Mouse (Mus musculus): ENCODE data around the gene Yy1. TPM values are rescaled to one million over a fixed set of nuclear protein-coding genes. Genes with fewer than 3 reads are reported as not detected.

The Yy1 gene
- polyA plus RNA-seq, 1 experiment, result 37.8 TPM

- no peak for TF ChIP-seq CTCF (IDR thresholded peaks at IDR 0.05; ENCODE audit: borderline replicate concordance, control insufficient read depth, extremely low read depth, insufficient read depth, low read length, poor library complexity)
- TF ChIP-seq POLR2A (IDR thresholded peaks at IDR 0.05; ENCODE audit: control insufficient read depth, extremely low read depth, insufficient read depth, low read length, poor library complexity), result no peak
- no peak for DNase-seq
- WGBS, result 87% methylated on average over 3 of the region's 3 CpGs
- H3K4me1 ChIP-seq (replicated peaks; ENCODE audit: control insufficient read depth, insufficient read depth, low read length), result peaks cover 25% of the 10 kb centered on the region
- H3K4me3 ChIP-seq (ENCODE audit: control insufficient read depth, insufficient read depth, low read length), result no peak overlapping the region
- H3K27ac ChIP-seq (ENCODE audit: control insufficient read depth, insufficient read depth, low read length), result no peak overlapping the region
- H3K27me3 ChIP-seq (ENCODE audit: control insufficient read depth, insufficient read depth, low read length), result no peaks in the 10 kb centered on the region
- H3K36me3 ChIP-seq (ENCODE audit: control insufficient read depth, insufficient read depth, low read length), result no peaks in the 10 kb centered on the region
Measured at GRCm38 (mm10) chr12:108834337-108834736, 41.6 kb downstream of the Yy1 start.

GRCm38 (mm10) chr12:108834786-108835185 is 42.0 kb downstream of the Yy1 start:
- no peak for DNase-seq
- H3K27ac ChIP-seq (ENCODE audit: control insufficient read depth, insufficient read depth, low read length), result no peak overlapping the region
- H3K36me3 ChIP-seq (ENCODE audit: control insufficient read depth, insufficient read depth, low read length), result no peaks in the 10 kb centered on the region
- TF ChIP-seq POLR2A (IDR thresholded peaks at IDR 0.05; ENCODE audit: control insufficient read depth, extremely low read depth, insufficient read depth, low read length, poor library complexity), result no peak
- TF ChIP-seq CTCF (IDR thresholded peaks at IDR 0.05; ENCODE audit: borderline replicate concordance, control insufficient read depth, extremely low read depth, insufficient read depth, low read length, poor library complexity), result no peak
- peak overlapping the region; percentile 76; the same call in 1 of the 2 replicates for H3K4me3 ChIP-seq (ENCODE audit: control insufficient read depth, insufficient read depth, low read length)
- peaks cover 25% of the 10 kb centered on the region for H3K4me1 ChIP-seq (replicated peaks; ENCODE audit: control insufficient read depth, insufficient read depth, low read length)
- WGBS, result 81% methylated on average over 5 of the region's 5 CpGs
- H3K27me3 ChIP-seq (ENCODE audit: control insufficient read depth, insufficient read depth, low read length), result no peaks in the 10 kb centered on the region

- H3K27ac ChIP-seq (ENCODE audit: control insufficient read depth, insufficient read depth, low read length), result no peak overlapping the region
- H3K4me3 ChIP-seq (ENCODE audit: control insufficient read depth, insufficient read depth, low read length), result peak overlapping the region; percentile 76
- H3K4me1 ChIP-seq (replicated peaks; ENCODE audit: control insufficient read depth, insufficient read depth, low read length), result peaks cover 25% of the 10 kb centered on the region
- H3K36me3 ChIP-seq (ENCODE audit: control insufficient read depth, insufficient read depth, low read length), result no peaks in the 10 kb centered on the region
- TF ChIP-seq POLR2A (IDR thresholded peaks at IDR 0.05; ENCODE audit: control insufficient read depth, extremely low read depth, insufficient read depth, low read length, poor library complexity) (0 out of 2 replicates have a peak, but pooled peaks have one; percentile 47), CTCF (IDR thresholded peaks at IDR 0.05; ENCODE audit: borderline replicate concordance, control insufficient read depth, extremely low read depth, insufficient read depth, low read length, poor library complexity) (no peak; the same call in 1 of the 2 replicates)
- 7% methylated on average over 51 of the region's 51 CpGs for WGBS
- DNase-seq, result no peak
- H3K27me3 ChIP-seq (ENCODE audit: control insufficient read depth, insufficient read depth, low read length), result no peaks in the 10 kb centered on the region
Measured at GRCm38 (mm10) chr12:108835208-108835839, 42.6 kb downstream of the Yy1 start.

- TF ChIP-seq CTCF (IDR thresholded peaks at IDR 0.05; ENCODE audit: borderline replicate concordance, control insufficient read depth, extremely low read depth, insufficient read depth, low read length, poor library complexity) (0 out of 2 replicates have a peak, but pooled peaks have one; percentile 32), POLR2A (IDR thresholded peaks at IDR 0.05; ENCODE audit: control insufficient read depth, extremely low read depth, insufficient read depth, low read length, poor library complexity) (0 out of 2 replicates have a peak, but pooled peaks have one; percentile 7)
- Histone ChIP-seq H3K4me1 (replicated peaks; ENCODE audit: control insufficient read depth, insufficient read depth, low read length) (peaks cover 25% of the 10 kb centered on the region), H3K27me3 (ENCODE audit: control insufficient read depth, insufficient read depth, low read length) (no peaks in the 10 kb centered on the region), H3K4me3 (ENCODE audit: control insufficient read depth, insufficient read depth, low read length) (peak within 1 kb of the TSS; percentile 76), H3K27ac (ENCODE audit: control insufficient read depth, insufficient read depth, low read length) (no peak within 1 kb of the TSS), H3K36me3 (ENCODE audit: control insufficient read depth, insufficient read depth, low read length) (no peaks in the 10 kb centered on the region)
- DNase-seq, result peak; percentile 95
- under 1% methylated on average over 53 of the region's 53 CpGs for WGBS
Measured at GRCm38 (mm10) chr12:108835840-108836409, 43.2 kb downstream of the Yy1 start, which contains the start of the genes Slc25a29 and Slc25a47. Gene Slc25a29 (minus strand): TSS chr12:108835883. Gene Slc25a47 (plus strand): TSS chr12:108836046.

- Histone ChIP-seq H3K27ac (ENCODE audit: control insufficient read depth, insufficient read depth, low read length) (no peak overlapping the region), H3K36me3 (ENCODE audit: control insufficient read depth, insufficient read depth, low read length) (no peaks in the 10 kb centered on the region), H3K4me1 (replicated peaks; ENCODE audit: control insufficient read depth, insufficient read depth, low read length) (peaks cover 25% of the 10 kb centered on the region), H3K27me3 (ENCODE audit: control insufficient read depth, insufficient read depth, low read length) (no peaks in the 10 kb centered on the region), H3K4me3 (ENCODE audit: control insufficient read depth, insufficient read depth, low read length) (peak overlapping the region; percentile 76)
- no peak for DNase-seq
- no peak for TF ChIP-seq CTCF (IDR thresholded peaks at IDR 0.05; ENCODE audit: borderline replicate concordance, control insufficient read depth, extremely low read depth, insufficient read depth, low read length, poor library complexity)
- TF ChIP-seq POLR2A (IDR thresholded peaks at IDR 0.05; ENCODE audit: control insufficient read depth, extremely low read depth, insufficient read depth, low read length, poor library complexity), result no peak
- WGBS, result 30% methylated on average over 7 of the region's 7 CpGs
Measured at GRCm38 (mm10) chr12:108836722-108837121, 43.9 kb downstream of the Yy1 start.

GRCm38 (mm10) chr12:108841181-108841580 is 48.4 kb downstream of the Yy1 start:
- Histone ChIP-seq H3K36me3 (ENCODE audit: control insufficient read depth, insufficient read depth, low read length) (peaks cover 5% of the 10 kb centered on the region; the same call in 1 of the 2 replicates), H3K27me3 (ENCODE audit: control insufficient read depth, insufficient read depth, low read length) (no peaks in the 10 kb centered on the region), H3K4me1 (replicated peaks; ENCODE audit: control insufficient read depth, insufficient read depth, low read length) (peaks cover 17% of the 10 kb centered on the region), H3K27ac (ENCODE audit: control insufficient read depth, insufficient read depth, low read length) (no peak overlapping the region), H3K4me3 (ENCODE audit: control insufficient read depth, insufficient read depth, low read length) (no peak overlapping the region)
- TF ChIP-seq CTCF (IDR thresholded peaks at IDR 0.05; ENCODE audit: borderline replicate concordance, control insufficient read depth, extremely low read depth, insufficient read depth, low read length, poor library complexity), result no peak
- no peak for TF ChIP-seq POLR2A (IDR thresholded peaks at IDR 0.05; ENCODE audit: control insufficient read depth, extremely low read depth, insufficient read depth, low read length, poor library complexity)
- WGBS, result 92% methylated on average over 6 of the region's 6 CpGs
- DNase-seq, result no peak

Measured in thymus, adult 2 months (tissue).